In genomic region chr4:134683008-134683407, GRCm38 (mm10) we compare ENCODE assay signal across 8 mouse cellular contexts. TPM values are rescaled to one million over a fixed set of nuclear protein-coding genes. Genes with fewer than 3 reads are reported as not detected.
DNase-seq lines count a peak whose midpoint lies in the region; ATAC-seq and TF ChIP-seq lines count a peak whose summit lies in the region.

No protein-coding gene starts in this region.

- H3K4me1 ChIP-seq in embryonic facial prominence, embryonic 12.5 days = peaks cover 29% of the 10 kb centered on the region
- H3K4me1 ChIP-seq in limb, embryonic 15.5 days = peaks cover 40% of the 10 kb centered on the region
- H3K4me1 ChIP-seq in stomach, embryonic 15.5 days = peaks cover 26% of the 10 kb centered on the region

- TF ChIP-seq CTCF in gastrocnemius, adult 2 months (IDR thresholded peaks at IDR 0.05) = no peak

- no peaks in the 10 kb centered on the region for H3K36me3 ChIP-seq in embryonic facial prominence, embryonic 12.5 days
- no peaks in the 10 kb centered on the region for H3K36me3 ChIP-seq in limb, embryonic 15.5 days
- H3K36me3 ChIP-seq in stomach, embryonic 15.5 days = no peaks in the 10 kb centered on the region

- intact Hi-C loops in gastrocnemius, adult 2 months (cut with DNase I) = no loop called here
- intact Hi-C loops in gastrocnemius, postnatal 14 days (cut with DNase I; ENCODE audit: low total_unique reads) = no loop called here

- H3K9me3 ChIP-seq in embryonic facial prominence, embryonic 12.5 days = no peaks in the 10 kb centered on the region
- no peaks in the 10 kb centered on the region for H3K9me3 ChIP-seq in limb, embryonic 15.5 days
- no peaks in the 10 kb centered on the region for H3K9me3 ChIP-seq in stomach, embryonic 15.5 days

- H3K4me3 ChIP-seq in gastrocnemius, adult 2 months = 0 out of 2 replicates have a peak overlapping the region, but pooled peaks have one; percentile 7
- H3K4me3 ChIP-seq in embryonic facial prominence, embryonic 12.5 days = no peak overlapping the region
- no peak overlapping the region for H3K4me3 ChIP-seq in limb, embryonic 15.5 days
- no peak overlapping the region for H3K4me3 ChIP-seq in stomach, embryonic 15.5 days (replicated peaks)

- no peaks in the 10 kb centered on the region for H3K27me3 ChIP-seq in embryonic facial prominence, embryonic 12.5 days
- no peaks in the 10 kb centered on the region for H3K27me3 ChIP-seq in limb, embryonic 15.5 days
- H3K27me3 ChIP-seq in stomach, embryonic 15.5 days (replicated peaks) = no peaks in the 10 kb centered on the region

- peak; percentile 60; the same call in 1 of the 2 replicates for ATAC-seq in embryonic facial prominence, embryonic 12.5 days (ENCODE audit: insufficient number of reproducible peaks, insufficient read depth, low FRiP score, low TSS enrichment)
- ATAC-seq in limb, embryonic 15.5 days (ENCODE audit: insufficient number of reproducible peaks, low FRiP score, low TSS enrichment, low read depth) = no peak
- ATAC-seq in stomach, embryonic 15.5 days (ENCODE audit: insufficient read depth, low FRiP score, low read depth) = no peak

- 33% methylated on average over 13 of the region's 13 CpGs for WGBS in embryonic facial prominence, embryonic 12.5 days
- 36% methylated on average over 13 of the region's 13 CpGs for WGBS in limb, embryonic 15.5 days
- WGBS in stomach, embryonic 15.5 days = 14% methylated on average over 13 of the region's 13 CpGs

- no peak for DNase-seq in gastrocnemius, adult 2 months
- no peak for DNase-seq in gastrocnemius, postnatal 14 days
- peak; percentile 54 for DNase-seq in 3134 (ENCODE audit: extremely low read depth, insufficient read length, low spot score)
- DNase-seq in urinary bladder, adult 18-20 months (ENCODE audit: low spot score in 2 of 2) = no peak
- no peak for DNase-seq in layer of hippocampus, postnatal 36 days

- H3K9ac ChIP-seq in embryonic facial prominence, embryonic 12.5 days = no peak overlapping the region
- no peak overlapping the region for H3K9ac ChIP-seq in limb, embryonic 15.5 days
- no peak overlapping the region for H3K9ac ChIP-seq in stomach, embryonic 15.5 days

- H3K4me2 ChIP-seq in embryonic facial prominence, embryonic 12.5 days (replicated peaks) = peak overlapping the region; percentile 29; the same call in 1 of the 2 replicates
- peak overlapping the region; percentile 15 for H3K4me2 ChIP-seq in limb, embryonic 15.5 days
- peak overlapping the region; percentile 26 for H3K4me2 ChIP-seq in stomach, embryonic 15.5 days

- peak overlapping the region; percentile 49 for H3K27ac ChIP-seq in gastrocnemius, adult 2 months
- H3K27ac ChIP-seq in embryonic facial prominence, embryonic 12.5 days = peak overlapping the region; percentile 69
- peak overlapping the region; percentile 69 for H3K27ac ChIP-seq in limb, embryonic 15.5 days
- H3K27ac ChIP-seq in stomach, embryonic 15.5 days = peak overlapping the region; percentile 61

RNA-seq across cellular contexts. Expression of gene Man1c1, which starts 21.1 kb away (rescaled TPM):
- total RNA-seq in gastrocnemius, adult 2 months (2021) = 1 to 10 TPM; 2.9 to 4.2 TPM
- 1 to 10 TPM; 7.9 to 9.5 TPM for total RNA-seq in gastrocnemius, postnatal 14 days (2021)
- polyA plus RNA-seq in embryonic facial prominence, embryonic 12.5 days (2016; fragmentation: Nextera tagmentation; extraction: Ambion mirVana) = 3.9 and 4.5 TPM in 2 replicates
- 4.7 and 5.6 TPM in 2 replicates for polyA plus RNA-seq in limb, embryonic 15.5 days (2015; fragmentation: Nextera tagmentation; extraction: Ambion mirVana)
- polyA plus RNA-seq in stomach, embryonic 15.5 days (2015; fragmentation: Nextera tagmentation; extraction: Ambion mirVana) = 2.5 and 3.1 TPM in 2 replicates
- 10 to 100 TPM; 21.6 to 23.8 TPM for total RNA-seq in layer of hippocampus, postnatal 36 days (2021)
